Comparison of ENCODE assay signal across 23 mouse cellular contexts in genomic region chr3:107073863-107074262, GRCm38 (mm10). TPM values are rescaled to one million over a fixed set of nuclear protein-coding genes. Genes with fewer than 3 reads are reported as not detected.
DNase-seq lines count a peak whose midpoint lies in the region; ATAC-seq and TF ChIP-seq lines count a peak whose summit lies in the region.
"Had no signal": no experiment of that assay in that cellular context is flagged by ENCODE, and none has a peak within 500 bp of the region (broad histone marks: within the 10 kb centered on the region; RNA-seq: fewer than 3 reads in every experiment).

No protein-coding gene starts in this region.

- 72% methylated on average over 2 of the region's 2 CpGs for WGBS in kidney, postnatal 0 days
- WGBS in kidney, embryonic 14.5 days, result 56% methylated on average over 2 of the region's 2 CpGs
- WGBS in midbrain, embryonic 15.5 days, result 75% methylated on average over 2 of the region's 2 CpGs
- 80% methylated on average over 2 of the region's 2 CpGs for WGBS in midbrain, embryonic 14.5 days

- H3K4me2 ChIP-seq in kidney, postnatal 0 days (ENCODE audit: low read length), result no peak overlapping the region
- H3K4me2 ChIP-seq in kidney, embryonic 14.5 days (replicated peaks; ENCODE audit: low read depth, low read length), result no peak overlapping the region
- H3K4me2 ChIP-seq in midbrain, embryonic 15.5 days, result no peak overlapping the region
- H3K4me2 ChIP-seq in midbrain, embryonic 14.5 days (ENCODE audit: low read length), result no peak overlapping the region
- H3K4me2 ChIP-seq: kidney, embryonic 15.5 days; limb, embryonic 13.5 days; midbrain, embryonic 13.5 days had no signal

- no peak overlapping the region for H3K4me3 ChIP-seq in kidney, postnatal 0 days (replicated peaks; ENCODE audit: low read depth, low read length)
- H3K4me3 ChIP-seq in kidney, embryonic 14.5 days (ENCODE audit: low read length), result no peak overlapping the region
- H3K4me3 ChIP-seq in midbrain, embryonic 15.5 days, result no peak overlapping the region
- no peak overlapping the region for H3K4me3 ChIP-seq in midbrain, embryonic 14.5 days (replicated peaks; ENCODE audit: low read depth, low read length)
- no peak overlapping the region for H3K4me3 ChIP-seq in ES-Bruce4 (ENCODE audit: low read depth, low read length)
- H3K4me3 ChIP-seq: embryonic facial prominence, embryonic 10.5 days; heart, embryonic 10.5 days; hindbrain, embryonic 10.5 days; kidney, embryonic 15.5 days; limb, embryonic 13.5 days; midbrain, embryonic 13.5 days; myocyte had no signal

- H3K9me3 ChIP-seq in kidney, postnatal 0 days (replicated peaks; ENCODE audit: low read length), result no peaks in the 10 kb centered on the region
- H3K9me3 ChIP-seq in kidney, embryonic 14.5 days (ENCODE audit: control insufficient read depth, low read length), result no peaks in the 10 kb centered on the region
- no peaks in the 10 kb centered on the region for H3K9me3 ChIP-seq in midbrain, embryonic 15.5 days
- H3K9me3 ChIP-seq in midbrain, embryonic 14.5 days (ENCODE audit: control insufficient read depth, low read length), result no peaks in the 10 kb centered on the region
- H3K9me3 ChIP-seq in ES-Bruce4 (replicated peaks; ENCODE audit: control insufficient read depth, insufficient read depth, low read length, poor library complexity, severe bottlenecking), result no peaks in the 10 kb centered on the region
- H3K9me3 ChIP-seq: embryonic facial prominence, embryonic 10.5 days; heart, embryonic 10.5 days; hindbrain, embryonic 10.5 days; kidney, embryonic 15.5 days; limb, embryonic 13.5 days; midbrain, embryonic 13.5 days had no signal

- H3K36me3 ChIP-seq in kidney, postnatal 0 days (ENCODE audit: insufficient read depth, low read length), result no peaks in the 10 kb centered on the region
- no peaks in the 10 kb centered on the region for H3K36me3 ChIP-seq in kidney, embryonic 14.5 days (ENCODE audit: control insufficient read depth, insufficient read depth, low read length)
- no peaks in the 10 kb centered on the region for H3K36me3 ChIP-seq in midbrain, embryonic 15.5 days (replicated peaks)
- no peaks in the 10 kb centered on the region for H3K36me3 ChIP-seq in midbrain, embryonic 14.5 days (ENCODE audit: control insufficient read depth, insufficient read depth, low read length)
- no peaks in the 10 kb centered on the region for H3K36me3 ChIP-seq in ES-Bruce4 (ENCODE audit: control insufficient read depth, insufficient read depth, low read length, poor library complexity, severe bottlenecking)
- H3K36me3 ChIP-seq: embryonic facial prominence, embryonic 10.5 days; heart, embryonic 10.5 days; hindbrain, embryonic 10.5 days; kidney, embryonic 15.5 days; limb, embryonic 13.5 days; midbrain, embryonic 13.5 days had no signal

- TF ChIP-seq POLR2A in ES-Bruce4 (IDR thresholded peaks at IDR 0.05; ENCODE audit: insufficient read depth, low read length), result no peak

- no peaks in the 10 kb centered on the region for H3K27me3 ChIP-seq in kidney, postnatal 0 days (ENCODE audit: insufficient read depth, low read length)
- H3K27me3 ChIP-seq in kidney, embryonic 14.5 days (ENCODE audit: control insufficient read depth, insufficient read depth, low read length), result no peaks in the 10 kb centered on the region
- no peaks in the 10 kb centered on the region for H3K27me3 ChIP-seq in midbrain, embryonic 15.5 days (replicated peaks)
- H3K27me3 ChIP-seq in midbrain, embryonic 14.5 days (ENCODE audit: control insufficient read depth, insufficient read depth, low read length), result no peaks in the 10 kb centered on the region
- no peaks in the 10 kb centered on the region for H3K27me3 ChIP-seq in ES-Bruce4 (ENCODE audit: control insufficient read depth, insufficient read depth, low read length, poor library complexity, severe bottlenecking)
- H3K27me3 ChIP-seq: kidney, embryonic 15.5 days; limb, embryonic 13.5 days; midbrain, embryonic 13.5 days had no signal

- H3K27ac ChIP-seq in kidney, postnatal 0 days, result no peak overlapping the region
- H3K27ac ChIP-seq in kidney, embryonic 14.5 days (ENCODE audit: low read depth, low read length), result no peak overlapping the region
- no peak overlapping the region for H3K27ac ChIP-seq in midbrain, embryonic 15.5 days
- H3K27ac ChIP-seq in midbrain, embryonic 14.5 days (replicated peaks; ENCODE audit: low read depth, low read length), result no peak overlapping the region
- no peak overlapping the region for H3K27ac ChIP-seq in ES-Bruce4 (ENCODE audit: insufficient read depth, low read length)
- H3K27ac ChIP-seq: embryonic facial prominence, embryonic 10.5 days; heart, embryonic 10.5 days; hindbrain, embryonic 10.5 days; kidney, embryonic 15.5 days; limb, embryonic 13.5 days; liver, embryonic 14.5 days; midbrain, embryonic 13.5 days had no signal

- no peaks in the 10 kb centered on the region for H3K4me1 ChIP-seq in kidney, postnatal 0 days (replicated peaks; ENCODE audit: insufficient read depth, low read length)
- H3K4me1 ChIP-seq in kidney, embryonic 14.5 days (ENCODE audit: control insufficient read depth, insufficient read depth, low read length), result no peaks in the 10 kb centered on the region
- H3K4me1 ChIP-seq in midbrain, embryonic 15.5 days, result no peaks in the 10 kb centered on the region
- no peaks in the 10 kb centered on the region for H3K4me1 ChIP-seq in midbrain, embryonic 14.5 days (ENCODE audit: control insufficient read depth, insufficient read depth, low read length)
- H3K4me1 ChIP-seq in ES-Bruce4 (ENCODE audit: control insufficient read depth, insufficient read depth, low read length), result no peaks in the 10 kb centered on the region
- H3K4me1 ChIP-seq: embryonic facial prominence, embryonic 10.5 days; hindbrain, embryonic 10.5 days; kidney, embryonic 15.5 days; limb, embryonic 13.5 days; midbrain, embryonic 13.5 days had no signal

- TF ChIP-seq EP300 in ES-Bruce4 (IDR thresholded peaks at IDR 0.05; ENCODE audit: insufficient read depth, low read depth, low read length), result no peak

- no peak for ATAC-seq in kidney, postnatal 0 days (replicated peaks; ENCODE audit: low FRiP score, low read depth)
- ATAC-seq in kidney, embryonic 14.5 days (ENCODE audit: low FRiP score, low TSS enrichment), result no peak
- peak; percentile 37; the same call in 1 of the 2 replicates for ATAC-seq in midbrain, embryonic 15.5 days (replicated peaks)
- no peak for ATAC-seq in midbrain, embryonic 14.5 days (ENCODE audit: low FRiP score, low TSS enrichment)
- 0 out of 2 replicates have a peak, but pooled peaks have one; percentile 37 for ATAC-seq in megakaryocyte-erythroid progenitor cell, adult 5-6 weeks (replicated peaks; ENCODE audit: low FRiP score, low TSS enrichment, poor library complexity, severe bottlenecking)
- ATAC-seq: inflammation-experienced regulatory T-cells, adult 6 months; midbrain, embryonic 13.5 days had no signal

- TF ChIP-seq CTCF in kidney, postnatal 0 days (IDR thresholded peaks at IDR 0.05; ENCODE audit: low read depth), result peak; percentile 19; the same call in 1 of the 2 replicates
- TF ChIP-seq CTCF in ES-Bruce4 (IDR thresholded peaks at IDR 0.05; ENCODE audit: low read depth, low read length), result peak; percentile 1

- no peak overlapping the region for H3K9ac ChIP-seq in kidney, postnatal 0 days (ENCODE audit: low read depth, low read length)
- no peak overlapping the region for H3K9ac ChIP-seq in kidney, embryonic 14.5 days (ENCODE audit: low read depth, low read length)
- no peak overlapping the region for H3K9ac ChIP-seq in midbrain, embryonic 15.5 days
- no peak overlapping the region for H3K9ac ChIP-seq in midbrain, embryonic 14.5 days (replicated peaks; ENCODE audit: low read length)
- no peak overlapping the region for H3K9ac ChIP-seq in ES-Bruce4 (ENCODE audit: low read depth, poor library complexity, severe bottlenecking)
- H3K9ac ChIP-seq: kidney, embryonic 15.5 days; limb, embryonic 13.5 days; liver, embryonic 14.5 days; midbrain, embryonic 13.5 days had no signal

- no peak for DNase-seq in kidney, postnatal 0 days (ENCODE audit: low spot score)
- DNase-seq in midbrain, embryonic 14.5 days, result no peak
- DNase-seq in right cerebral cortex, adult 2 months (ENCODE audit: low spot score in 2 of 2), result no peak
- DNase-seq: adrenal gland, postnatal 14 days; cerebellum, adult 11 months; cerebellum, postnatal 25 days; layer of hippocampus, postnatal 36 days; lung, postnatal 36 days had no signal

RNA-seq across cellular contexts. Expression of gene Kcna2, which starts 27.1 kb away (rescaled TPM):
- polyA plus RNA-seq in kidney, postnatal 0 days (2015; fragmentation: Nextera tagmentation; extraction: Ambion mirVana), result 0.03 and 0.06 TPM in 2 replicates
- polyA plus RNA-seq in kidney, embryonic 14.5 days (2014; fragmentation: Nextera tagmentation; extraction: Ambion mirVana), result 0.08 and 0.20 TPM in 2 replicates
- polyA plus RNA-seq in midbrain, embryonic 15.5 days (2015; fragmentation: Nextera tagmentation; extraction: Ambion mirVana), result 1.7 and 1.9 TPM in 2 replicates
- polyA plus RNA-seq in midbrain, embryonic 14.5 days (2014; fragmentation: Nextera tagmentation; extraction: Ambion mirVana), result 1.5 and 2.0 TPM in 2 replicates
- 0.15 and 0.35 TPM in 2 replicates for polyA plus RNA-seq in ES-Bruce4 (2011; ENCODE audit: insufficient read depth, insufficient read length, low read depth, missing spikeins)
- total RNA-seq in megakaryocyte-erythroid progenitor cell, adult 5-6 weeks (2014; fragmentation: Nextera tagmentation), result not detected in 2 replicates
- total RNA-seq in megakaryocyte-erythroid progenitor cell, adult 5-6 weeks (2017), result not detected in 2 replicates
- total RNA-seq: MEL had no signal
- polyA plus RNA-seq: heart, embryonic 10.5 days; myocyte; testis, adult 2 months had no signal

RNA-seq across cellular contexts. Expression of gene Kcna3, which starts 37.9 kb away (rescaled TPM):
- polyA plus RNA-seq in kidney, postnatal 0 days (2015; fragmentation: Nextera tagmentation; extraction: Ambion mirVana), result 0.59 and 0.73 TPM in 2 replicates
- 0.91 and 1.6 TPM in 2 replicates for polyA plus RNA-seq in kidney, embryonic 14.5 days (2014; fragmentation: Nextera tagmentation; extraction: Ambion mirVana)
- 18.8 and 22.1 TPM in 2 replicates for polyA plus RNA-seq in midbrain, embryonic 15.5 days (2015; fragmentation: Nextera tagmentation; extraction: Ambion mirVana)
- polyA plus RNA-seq in midbrain, embryonic 14.5 days (2014; fragmentation: Nextera tagmentation; extraction: Ambion mirVana), result 13.1 and 16.0 TPM in 2 replicates
- polyA plus RNA-seq in ES-Bruce4 (2011; ENCODE audit: insufficient read depth, insufficient read length, low read depth, missing spikeins), result 0.35 and 0.63 TPM in 2 replicates
- 7.5 and 9.6 TPM in 2 replicates for total RNA-seq in megakaryocyte-erythroid progenitor cell, adult 5-6 weeks (2014; fragmentation: Nextera tagmentation)
- 6.0 and 7.4 TPM in 2 replicates for total RNA-seq in megakaryocyte-erythroid progenitor cell, adult 5-6 weeks (2017)
- total RNA-seq: MEL had no signal

Comparison
In these comparisons a context has a peak if more than half of its experiments do, and no peak if none do; other contexts are left out.
1. ATAC-seq: peak in midbrain, embryonic 15.5 days (single experiment) and megakaryocyte-erythroid progenitor cell, adult 5-6 weeks (single experiment); none in kidney, postnatal 0 days (single experiment), kidney, embryonic 14.5 days (single experiment) and midbrain, embryonic 14.5 days (single experiment).